Mouse (Mus musculus) right cerebral cortex, adult 18-20 months (tissue): Measurements from ENCODE around the gene Chd3.
A peak's percentile ranks its signal among the peaks of the same experiment; 100 is the strongest.
"Not testable (repeated sequence)": the region's sequence is repeated elsewhere in the genome, so short reads cannot be mapped to it uniquely, and the experiment has no call there.

Experiments
- DNase-seq: peaks from one replicate; pipeline ENCODE4 v3.0.0; 2022; ENCODE audit warnings: mixed read lengths

The Chd3 gene

GRCm38 (mm10) chr11:69406282-69406681, 37.1 kb upstream of the Chd3 start:
- no peak for DNase-seq

- DNase-seq: no peak
These were observed 36.4 kb upstream of the Chd3 start for GRCm38 (mm10) chr11:69405397-69406200.

GRCm38 (mm10) chr11:69404595-69405396, 35.6 kb upstream of the Chd3 start:
- DNase-seq: no peak

GRCm38 (mm10) chr11:69403691-69404594, 34.7 kb upstream of the Chd3 start:
- no peak for DNase-seq

DNA sequence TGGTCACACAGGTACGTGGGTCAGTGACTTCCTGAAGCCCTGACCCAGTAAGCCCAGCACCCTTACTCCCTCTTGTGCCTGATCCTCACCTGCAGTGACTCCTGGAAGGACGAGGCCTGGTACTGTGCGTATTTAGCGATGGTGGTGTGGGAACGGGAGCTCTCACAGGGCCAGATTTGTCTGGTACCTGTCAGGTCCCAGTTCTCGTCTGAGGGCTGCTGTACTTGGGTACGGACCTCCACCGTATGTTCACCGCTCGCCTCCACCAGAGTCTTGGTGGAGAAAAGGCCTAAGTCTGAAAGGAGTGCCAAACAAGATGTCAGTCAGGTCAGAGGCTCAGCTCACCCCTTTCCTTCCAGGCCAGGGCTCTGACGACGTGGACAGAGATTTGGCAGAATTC, 32.8 kb upstream of the Chd3 start:
- DNase-seq: no peak

- peak; percentile 95 for DNase-seq
These were observed 32.0 kb upstream of the Chd3 start for GRCm38 (mm10) chr11:69401210-69401637.

- no peak for DNase-seq
These were observed 31.1 kb upstream of the Chd3 start for GRCm38 (mm10) chr11:69400083-69400850.

- no peak for DNase-seq
These were observed 30.2 kb upstream of the Chd3 start for GRCm38 (mm10) chr11:69399201-69400082.

DNA sequence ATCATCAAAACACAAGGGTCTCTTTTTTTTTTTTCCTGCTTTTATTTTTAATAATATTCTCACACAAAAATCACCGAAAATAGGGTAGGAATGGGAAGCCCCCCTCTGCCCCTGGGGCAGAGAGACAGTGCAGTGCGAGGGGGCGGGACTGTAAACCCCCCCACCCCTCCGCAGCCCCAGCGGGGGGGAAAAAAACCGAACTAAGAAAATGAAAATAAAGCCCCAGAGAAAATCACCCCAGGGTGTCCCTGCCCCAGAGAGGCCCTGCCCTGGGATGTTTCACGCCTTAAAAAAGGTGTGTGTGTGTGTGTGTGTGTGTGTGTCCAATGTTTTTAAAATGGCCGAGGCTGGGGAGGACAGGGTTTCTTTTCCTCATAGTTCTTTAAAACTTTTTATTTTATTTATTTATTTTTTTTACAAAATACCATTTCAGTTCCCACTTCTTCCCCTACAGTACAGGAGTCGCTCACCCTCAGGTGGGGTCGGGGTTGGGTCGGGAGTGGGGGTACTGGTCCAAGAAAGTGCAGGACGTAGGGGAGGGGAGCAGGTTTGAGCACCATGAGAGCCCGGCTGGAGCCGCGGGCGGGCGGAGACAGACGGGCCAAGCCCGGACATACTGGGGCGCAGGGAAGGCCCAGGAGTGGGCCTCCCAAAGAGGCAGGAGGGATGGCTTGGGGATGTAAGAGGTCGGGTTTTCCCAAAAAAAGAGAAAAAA, 29.4 kb upstream of the Chd3 start:
- no peak for DNase-seq

DNA sequence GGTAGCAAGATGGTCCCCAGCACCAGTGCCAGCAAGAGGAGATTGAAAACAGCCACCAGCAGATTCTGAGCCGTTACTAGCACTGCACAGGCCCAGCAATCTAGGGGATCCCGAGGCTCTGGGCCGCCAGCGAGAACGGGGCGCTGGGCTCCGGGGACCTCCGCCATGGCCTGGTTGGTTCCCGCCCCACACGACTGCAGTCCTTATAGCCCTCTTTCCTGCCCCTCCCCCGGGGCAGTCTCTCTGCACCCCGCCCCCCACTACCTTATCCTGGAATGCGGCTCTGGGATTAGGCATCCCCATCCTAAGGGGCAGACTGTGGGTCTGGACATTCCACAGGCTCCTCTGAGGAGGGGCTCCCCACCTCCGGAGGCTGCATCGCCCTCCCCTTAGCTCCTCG, 28.9 kb upstream of the Chd3 start, which contains the start of gene Tmem88:
TSS of gene Tmem88 (minus strand) at position 176 of the 400 bp plus-strand sequence.
- DNase-seq: no peak

GRCm38 (mm10) chr11:69397581-69398057, 28.4 kb upstream of the Chd3 start:
- DNase-seq: no peak

DNA sequence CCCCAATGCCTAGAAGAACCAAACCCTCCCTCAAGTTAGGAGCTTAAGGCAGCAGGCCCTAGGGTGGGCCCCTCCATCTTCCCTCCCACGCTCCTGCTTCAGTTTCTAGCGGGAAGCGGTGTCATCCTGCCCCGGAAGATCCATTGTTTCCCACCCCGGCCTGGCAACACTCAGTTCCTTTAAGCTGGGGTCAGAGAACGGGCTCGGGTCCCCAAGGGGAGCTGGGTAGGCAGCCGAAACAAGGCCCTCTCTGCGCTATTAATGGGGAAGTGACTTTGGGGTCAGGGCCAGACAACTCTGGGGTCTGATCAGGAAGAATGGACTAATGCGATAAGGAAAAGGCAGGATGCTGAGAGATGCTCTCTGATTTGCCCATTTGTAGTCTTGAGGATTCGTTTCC, 27.6 kb upstream of the Chd3 start:
- no peak for DNase-seq

DNA sequence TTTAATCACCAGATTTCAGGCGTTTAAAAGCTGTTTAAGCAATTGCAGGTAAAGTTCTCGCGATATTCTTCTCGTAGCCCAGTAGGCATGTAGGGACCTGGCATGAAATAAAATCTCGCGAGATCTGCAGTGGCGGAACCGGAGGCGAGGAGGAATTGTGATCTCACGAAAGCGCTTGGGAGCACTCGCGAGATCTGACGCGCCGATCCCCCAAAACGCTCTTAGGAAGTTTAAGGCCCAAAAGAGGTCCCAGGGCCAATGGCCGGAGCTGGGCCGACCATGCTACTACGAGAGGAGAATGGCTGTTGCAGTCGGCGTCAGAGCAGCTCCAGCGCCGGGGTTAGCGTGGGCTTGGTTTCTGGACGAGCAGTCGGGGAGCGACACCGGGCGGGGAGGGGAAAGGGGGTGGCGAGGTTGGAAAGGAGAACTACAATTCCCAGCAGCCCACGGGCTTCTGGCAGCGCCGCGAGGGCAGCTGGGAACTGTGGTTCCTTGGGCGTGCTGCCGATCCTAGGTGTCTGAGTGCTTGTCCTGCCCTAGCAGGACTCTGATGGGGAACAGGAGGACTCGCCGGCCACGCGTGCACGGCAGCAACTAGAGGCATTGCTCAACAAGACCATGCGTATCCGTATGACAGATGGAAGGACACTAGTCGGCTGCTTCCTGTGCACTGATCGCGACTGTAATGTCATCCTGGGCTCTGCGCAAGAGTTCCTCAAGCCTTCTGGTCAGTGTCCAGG, 26.6 kb upstream of the Chd3 start:
- peak; percentile 97 for DNase-seq

DNA sequence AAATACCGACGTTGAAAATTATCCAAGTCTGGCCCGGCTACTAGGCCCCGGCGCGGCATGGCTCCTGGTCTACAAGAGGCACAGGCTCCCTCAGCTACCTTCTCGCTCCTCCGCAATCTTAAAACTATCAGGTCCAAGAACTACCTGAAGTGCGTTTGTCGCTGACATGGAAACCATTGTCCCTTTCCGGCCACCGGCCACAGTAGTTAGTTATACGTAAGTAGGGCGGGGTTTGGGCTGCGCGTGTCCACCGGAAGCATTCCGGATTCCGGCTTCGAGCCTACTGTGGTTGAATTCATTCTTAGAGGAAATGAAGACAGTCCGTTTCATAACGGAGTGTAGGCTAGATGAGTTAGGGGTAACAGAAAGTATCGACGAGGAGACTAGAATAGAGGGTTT, 26.0 kb upstream of the Chd3 start, which contains the start of the genes Naa38 and Cyb5d1:
TSS of gene Naa38 (plus strand) at position 253 of the 399 bp plus-strand sequence.
TSS of gene Cyb5d1 (minus strand) at position 397 of the 399 bp plus-strand sequence.
- DNase-seq: peak; percentile 94

GRCm38 (mm10) chr11:69394591-69395167, 25.5 kb upstream of the Chd3 start:
- DNase-seq: not testable (repeated sequence)

DNA sequence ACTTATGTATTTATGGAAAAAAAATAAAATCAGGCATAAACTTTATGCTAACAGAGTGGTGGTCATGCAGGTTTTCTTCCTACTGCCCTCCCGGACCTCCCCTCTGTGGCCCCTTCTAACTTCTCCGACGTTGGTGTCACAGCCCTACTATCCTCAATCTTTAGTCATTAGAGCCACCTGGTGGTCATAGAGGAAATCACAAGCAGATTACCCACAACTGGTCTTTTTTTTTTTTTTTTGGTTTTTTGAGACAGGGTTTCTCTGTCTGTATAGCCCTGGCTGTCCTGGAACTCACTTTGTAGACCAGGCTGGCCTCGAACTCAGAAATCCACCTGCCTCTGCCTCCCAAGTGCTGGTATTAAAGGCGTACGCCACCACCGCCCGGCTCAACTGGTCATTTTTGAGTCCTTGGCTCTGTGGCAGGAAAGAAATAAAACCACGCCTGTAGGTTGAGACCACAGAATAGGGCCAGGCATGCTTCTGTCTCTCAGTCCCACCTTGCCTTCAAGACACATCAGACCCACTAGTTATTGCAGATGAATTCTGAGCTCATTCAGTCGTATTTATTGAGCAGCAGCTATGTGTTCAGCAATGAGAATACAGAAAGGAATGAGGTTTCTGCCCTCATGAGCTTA, 21.3 kb upstream of the Chd3 start:
- DNase-seq: peak; percentile 62

DNA sequence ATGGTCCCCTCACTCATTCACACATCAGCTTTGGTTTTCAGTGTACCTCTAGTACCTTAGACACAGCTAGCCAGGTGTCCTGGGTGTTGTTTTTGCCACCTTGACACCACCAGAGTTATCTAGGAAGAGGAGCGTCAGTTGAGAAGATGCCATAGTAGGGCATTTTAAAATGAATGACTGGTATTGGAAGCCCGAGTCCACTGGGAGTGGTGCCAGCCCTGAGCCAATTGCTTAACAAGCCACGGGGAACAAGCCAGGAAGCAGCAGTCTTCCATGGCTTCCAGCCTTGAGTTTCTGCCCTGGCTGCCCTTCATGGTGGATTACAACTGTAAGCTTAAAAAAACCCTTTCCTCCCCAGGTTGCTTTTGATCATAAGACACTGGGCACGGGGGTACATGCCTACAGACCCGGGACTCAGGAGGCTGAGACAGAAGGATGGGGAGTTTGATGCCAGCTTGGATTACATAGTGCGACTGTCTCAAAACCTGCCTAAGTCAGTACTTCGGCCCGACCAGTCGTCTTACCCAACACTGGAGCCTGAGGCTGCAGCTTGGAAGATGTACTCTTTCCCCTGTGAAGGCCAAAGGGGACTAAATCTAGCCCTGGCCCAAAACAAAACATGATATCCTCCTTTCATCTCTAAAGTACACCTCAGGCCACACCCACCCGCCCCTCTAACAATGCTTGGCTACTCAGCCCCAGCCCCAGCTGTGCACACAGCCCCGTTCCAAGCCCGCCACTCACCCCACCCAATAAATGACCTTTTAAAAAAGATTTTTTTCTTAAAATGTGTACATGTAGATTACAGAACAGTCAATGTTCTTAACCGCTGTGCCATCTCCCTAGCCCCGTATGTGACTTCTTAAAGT, 20.6 kb upstream of the Chd3 start:
- DNase-seq: no peak
